Mouse (Mus musculus): Measurements from ENCODE around the gene Trrap. TPM values are rescaled to one million over a fixed set of nuclear protein-coding genes. Genes with fewer than 3 reads are reported as not detected.

Trrap gene
- total RNA-seq (2023): 81.3 and 89.3 TPM in 2 replicates

GRCm38 (mm10) chr5:144767106-144767798 is at the start of gene Trrap:
Gene Trrap (plus strand): TSS chr5:144767732.

GRCm38 (mm10) chr5:144761161-144761868 is 6.2 kb upstream of the Trrap start, which contains the start of gene Tmem130:
Gene Tmem130 (minus strand): TSS chr5:144761818.

Other genes with a start within 250 kb of the Trrap start
- not detected in 2 replicates for gene Nptx2, start 221.8 kb upstream of the Trrap start, total RNA-seq (2023)
- not detected in 2 replicates for gene Tmem130, start 5.9 kb upstream of the Trrap start, total RNA-seq (2023)
- gene Smurf1, start 198.1 kb downstream of the Trrap start, total RNA-seq (2023): 17.1 and 19.5 TPM in 2 replicates

Measured in neutrophil, adult 65 days (primary cell).